22 mouse cellular contexts compared by ENCODE assay signal in the genomic region with DNA sequence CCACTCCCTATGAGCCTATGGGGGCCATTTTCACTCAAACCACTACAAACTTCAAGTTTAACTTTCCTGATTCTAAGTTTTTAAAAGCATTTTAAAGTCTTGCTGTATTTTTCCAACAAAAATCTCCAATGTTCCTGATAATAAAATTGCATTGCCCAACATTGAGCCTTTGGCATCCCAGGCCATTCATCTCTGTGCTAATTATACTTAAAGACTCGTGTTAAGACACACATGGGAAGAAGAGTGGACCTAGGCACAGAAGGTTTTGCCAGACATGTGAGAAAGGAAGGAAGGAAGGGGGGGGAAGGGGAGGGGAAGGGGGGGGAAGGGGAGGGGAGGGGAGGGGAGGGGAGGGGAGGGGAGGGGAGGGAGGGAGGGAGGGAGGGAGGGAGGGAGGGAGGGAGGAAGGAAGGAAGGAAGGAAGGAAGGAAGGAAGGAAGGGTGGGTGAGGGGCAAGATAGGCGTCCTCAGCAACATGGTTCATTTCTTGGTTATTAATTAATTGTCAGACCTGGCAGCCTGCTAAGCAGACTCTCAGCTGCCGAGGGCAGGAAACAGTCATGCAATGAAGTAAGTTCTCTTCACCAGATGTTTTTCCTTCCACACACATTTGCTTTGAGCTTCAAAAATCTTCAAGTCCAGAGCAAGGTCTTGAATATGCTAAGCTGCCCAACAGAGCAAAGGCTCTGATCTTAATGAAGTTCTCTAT.
DNase-seq lines count a peak whose midpoint lies in the region; ATAC-seq and TF ChIP-seq lines count a peak whose summit lies in the region.
"Had no signal": no experiment of that assay in that cellular context is flagged by ENCODE, and none has a peak within 500 bp of the region (broad histone marks: within the 10 kb centered on the region; RNA-seq: fewer than 3 reads in every experiment).

No protein-coding gene starts in this region.

- H3K9me3 ChIP-seq in kidney, embryonic 15.5 days (replicated peaks), result no peaks in the 10 kb centered on the region
- no peaks in the 10 kb centered on the region for H3K9me3 ChIP-seq in midbrain, embryonic 16.5 days (replicated peaks; ENCODE audit: control insufficient read depth, low read length, poor library complexity, severe bottlenecking)
- H3K9me3 ChIP-seq: heart, embryonic 13.5 days; hindbrain, embryonic 13.5 days; midbrain, embryonic 12.5 days had no signal

- peak; percentile 55; the same call in 1 of the 2 replicates for ATAC-seq in kidney, embryonic 15.5 days (replicated peaks; ENCODE audit: low FRiP score)
- ATAC-seq in midbrain, embryonic 16.5 days, result no peak
- ATAC-seq: inflammation-experienced regulatory T-cells, adult 6 months had no signal

- TF ChIP-seq CTCF in lung, adult 2 months (IDR thresholded peaks at IDR 0.05; ENCODE audit: insufficient read depth, low read length), result no peak
- TF ChIP-seq CTCF in cerebellum, adult 2 months (IDR thresholded peaks at IDR 0.05; ENCODE audit: borderline replicate concordance, insufficient read depth, low read depth, low read length), result no peak

- WGBS in lung, adult 2 months, result 22% methylated on average over 3 of the region's 3 CpGs
- WGBS in kidney, embryonic 15.5 days, result 25% methylated on average over 3 of the region's 3 CpGs
- 73% methylated on average over 3 of the region's 3 CpGs for WGBS in midbrain, embryonic 16.5 days
- WGBS in cerebellum, adult 2 months, result 54% methylated on average over 3 of the region's 3 CpGs

- DNase-seq in lung, adult 18-20 months, result peak; percentile 8 to 29
- DNase-seq in lung, adult 2 months, result no peak
- peak; percentile 19 to 27 for DNase-seq in kidney, postnatal 4 days
- DNase-seq in lung, postnatal 14 days, result peak; percentile 29
- DNase-seq in cerebellum, adult 2 months, result no peak
- no peak for DNase-seq in right cerebral cortex, postnatal 36 days (ENCODE audit: low spot score in 2 of 2)
- DNase-seq: adrenal gland, postnatal 36 days; cerebellum, adult 18-20 months; cerebellum, postnatal 36 days; gastrocnemius, postnatal 10 days; heart, adult 11 months; layer of hippocampus, postnatal 36 days; right cerebral cortex, postnatal 25 days had no signal

- H3K36me3 ChIP-seq in kidney, embryonic 15.5 days, result no peaks in the 10 kb centered on the region
- H3K36me3 ChIP-seq in midbrain, embryonic 16.5 days (ENCODE audit: control insufficient read depth, insufficient read depth, low read length), result peaks cover 2% of the 10 kb centered on the region; the same call in 1 of the 2 replicates
- H3K36me3 ChIP-seq: hindbrain, embryonic 13.5 days; midbrain, embryonic 12.5 days had no signal

- H3K4me1 ChIP-seq in lung, adult 2 months (ENCODE audit: control insufficient read depth, insufficient read depth, low read length), result no peaks in the 10 kb centered on the region
- H3K4me1 ChIP-seq in kidney, embryonic 15.5 days, result 0 out of 2 replicates have a peak, but pooled peaks cover 5% of the 10 kb centered on the region
- H3K4me1 ChIP-seq in midbrain, embryonic 16.5 days (ENCODE audit: control insufficient read depth, insufficient read depth, low read length), result no peaks in the 10 kb centered on the region
- H3K4me1 ChIP-seq in cerebellum, adult 2 months (ENCODE audit: control insufficient read depth, insufficient read depth, low read length), result no peaks in the 10 kb centered on the region
- H3K4me1 ChIP-seq: heart, embryonic 13.5 days; hindbrain, embryonic 13.5 days; midbrain, embryonic 12.5 days had no signal

- H3K27me3 ChIP-seq in kidney, embryonic 15.5 days, result no peaks in the 10 kb centered on the region
- H3K27me3 ChIP-seq in midbrain, embryonic 16.5 days (ENCODE audit: control insufficient read depth, insufficient read depth, low read depth, low read length), result no peaks in the 10 kb centered on the region
- no peaks in the 10 kb centered on the region for H3K27me3 ChIP-seq in cerebellum, adult 2 months (ENCODE audit: control insufficient read depth, insufficient read depth, low read length)
- H3K27me3 ChIP-seq: CH12.LX; heart, embryonic 13.5 days; hindbrain, embryonic 13.5 days; midbrain, embryonic 12.5 days had no signal

- no peak overlapping the region for H3K4me3 ChIP-seq in lung, adult 2 months (replicated peaks; ENCODE audit: extremely low read depth, low read depth, low read length)
- H3K4me3 ChIP-seq in kidney, embryonic 15.5 days (replicated peaks), result no peak overlapping the region
- H3K4me3 ChIP-seq in midbrain, embryonic 16.5 days (ENCODE audit: low read depth, low read length), result no peak overlapping the region
- H3K4me3 ChIP-seq in cerebellum, adult 2 months (replicated peaks; ENCODE audit: insufficient read depth, low read depth, low read length), result no peak overlapping the region
- H3K4me3 ChIP-seq: heart, embryonic 13.5 days; hindbrain, embryonic 13.5 days; layer of hippocampus, adult 2 months; midbrain, embryonic 12.5 days had no signal

- no peak for TF ChIP-seq POLR2A in lung, adult 2 months (IDR thresholded peaks at IDR 0.05; ENCODE audit: borderline replicate concordance, extremely low read depth, low read depth, low read length)
- no peak for TF ChIP-seq POLR2A in cerebellum, adult 2 months (IDR thresholded peaks at IDR 0.05; ENCODE audit: borderline replicate concordance, insufficient read depth, low read length)

- no peak overlapping the region for H3K9ac ChIP-seq in kidney, embryonic 15.5 days
- H3K9ac ChIP-seq in midbrain, embryonic 16.5 days (ENCODE audit: low read depth, low read length), result no peak overlapping the region
- H3K9ac ChIP-seq: heart, embryonic 13.5 days; hindbrain, embryonic 13.5 days; liver, embryonic 14.5 days; midbrain, embryonic 12.5 days had no signal

- H3K4me2 ChIP-seq in kidney, embryonic 15.5 days, result no peak overlapping the region
- H3K4me2 ChIP-seq in midbrain, embryonic 16.5 days (ENCODE audit: low read length), result no peak overlapping the region
- H3K4me2 ChIP-seq: heart, embryonic 13.5 days; hindbrain, embryonic 13.5 days; midbrain, embryonic 12.5 days had no signal

- H3K27ac ChIP-seq in kidney, embryonic 15.5 days, result no peak overlapping the region
- no peak overlapping the region for H3K27ac ChIP-seq in midbrain, embryonic 16.5 days (ENCODE audit: low read length)
- H3K27ac ChIP-seq in cerebellum, adult 2 months (ENCODE audit: insufficient read depth, low read length), result no peak overlapping the region
- H3K27ac ChIP-seq: heart, embryonic 13.5 days; hindbrain, embryonic 13.5 days; layer of hippocampus, adult 2 months; liver, embryonic 14.5 days; midbrain, embryonic 12.5 days had no signal

Comparison
In these comparisons a context has a peak if more than half of its experiments do, and no peak if none do; other contexts are left out.
1. DNase-seq: peak in lung, adult 18-20 months (2 of 2), kidney, postnatal 4 days (2 of 2) and lung, postnatal 14 days (single experiment); none in lung, adult 2 months (single experiment), cerebellum, adult 2 months (0 of 2) and right cerebral cortex, postnatal 36 days (0 of 2).